Mouse (Mus musculus): Measurements from ENCODE around the gene Rgr. TPM values are rescaled to one million over a fixed set of nuclear protein-coding genes. Genes with fewer than 3 reads are reported as not detected.

Gene Rgr
- not detected in 2 replicates for polyA plus RNA-seq (2016; fragmentation: Nextera tagmentation; extraction: Ambion mirVana)

DNA sequence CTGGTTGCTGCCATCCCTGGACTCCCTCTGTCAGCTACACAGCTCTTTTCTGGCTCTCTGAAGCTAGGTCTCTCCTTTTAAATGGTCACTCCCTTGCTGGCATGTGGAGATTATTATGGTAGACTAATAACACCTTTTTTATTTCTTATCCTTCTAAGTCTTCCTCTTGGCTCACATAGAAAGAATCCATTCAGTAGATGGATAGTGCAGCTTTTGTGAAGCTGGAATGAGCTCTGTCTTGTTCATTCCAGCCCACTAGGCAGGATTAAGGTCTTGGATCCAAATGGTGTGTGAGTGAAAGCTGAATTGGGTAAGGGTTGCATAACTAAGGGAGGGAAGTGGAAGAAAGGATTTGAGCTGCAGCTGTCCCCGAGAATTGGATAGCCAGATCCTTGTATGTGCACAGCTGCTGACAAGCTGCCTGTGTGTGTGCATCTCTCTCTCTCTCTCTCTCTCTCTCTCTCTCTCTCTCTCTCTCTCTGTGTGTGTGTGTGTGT, at the start of gene Rgr:
Gene Rgr (minus strand): TSS at position 51 of the 497 bp plus-strand sequence.
- Histone ChIP-seq H3K4me2 (no peak within 1 kb of the TSS), H3K4me1 (replicated peaks) (no peaks in the 10 kb centered on the region), H3K27ac (no peak within 1 kb of the TSS), H3K9me3 (no peaks in the 10 kb centered on the region), H3K9ac (replicated peaks) (no peak within 1 kb of the TSS), H3K36me3 (no peaks in the 10 kb centered on the region), H3K27me3 (no peaks in the 10 kb centered on the region), H3K4me3 (replicated peaks) (no peak within 1 kb of the TSS)
- ATAC-seq (ENCODE audit: insufficient number of reproducible peaks, insufficient read depth, low FRiP score, low TSS enrichment, low read depth), result no peak
- WGBS, result 71% methylated on average over 1 of the region's 1 CpGs

DNA sequence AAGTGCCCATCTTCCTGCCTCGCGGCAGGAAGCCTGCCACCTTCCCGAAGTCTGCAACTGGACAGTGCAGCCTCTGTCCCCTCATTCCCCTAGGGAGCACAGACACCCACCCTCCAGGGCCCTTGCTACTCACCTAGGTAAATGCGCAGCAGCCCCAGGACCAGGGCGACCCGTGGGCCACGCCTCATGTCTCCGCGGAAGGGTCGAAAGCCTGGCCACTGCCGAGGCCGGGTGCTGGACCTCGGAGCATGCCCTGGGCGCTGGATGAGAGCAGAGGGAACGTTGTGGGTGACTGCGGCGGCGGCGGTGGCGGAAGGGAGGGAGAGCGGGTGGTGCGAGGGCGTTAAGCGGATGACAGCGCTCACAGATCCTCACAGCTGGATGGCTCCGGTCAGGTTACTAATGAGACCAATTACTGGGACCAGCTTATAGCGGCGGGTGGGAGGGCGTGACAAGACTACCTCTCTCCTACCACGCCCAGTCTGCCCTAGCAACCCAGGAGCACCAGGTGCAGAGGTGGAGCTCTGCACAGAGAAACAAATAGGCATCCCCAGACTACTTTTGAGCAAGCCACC, 49.3 kb upstream of the Rgr start, which contains the start of gene Cdhr1:
Gene Cdhr1 (minus strand): TSS at position 392 of the 575 bp plus-strand sequence.
- H3K9me3 ChIP-seq, result no peaks in the 10 kb centered on the region
- H3K27me3 ChIP-seq, result peaks cover 36% of the 10 kb centered on the region

DNA sequence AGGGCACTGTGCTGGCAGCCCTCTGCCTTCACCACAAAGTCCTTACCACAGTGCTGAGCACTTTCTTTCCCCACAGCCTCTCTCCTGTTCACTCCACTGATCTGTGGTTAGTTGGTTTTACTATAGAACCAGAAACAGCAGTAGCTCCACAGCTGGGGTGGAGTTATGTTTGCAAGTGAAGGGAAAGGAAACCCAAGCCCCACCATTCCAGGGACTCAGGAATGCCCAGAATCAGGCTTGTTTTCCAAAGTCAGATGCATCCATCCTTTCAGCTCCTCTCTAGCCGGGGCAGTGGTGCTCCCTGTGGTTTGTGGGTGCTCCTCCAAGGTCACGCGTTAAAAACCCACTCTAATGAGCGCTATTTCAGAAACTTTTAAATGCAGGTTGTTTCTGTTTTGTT, 46.8 kb upstream of the Rgr start:
- H3K4me2 ChIP-seq, result no peak overlapping the region
- no peak overlapping the region for H3K4me3 ChIP-seq (replicated peaks)
- WGBS, result 82% methylated on average over 4 of the region's 4 CpGs
- H3K27ac ChIP-seq, result no peak overlapping the region
- no peaks in the 10 kb centered on the region for H3K9me3 ChIP-seq
- H3K27me3 ChIP-seq, result peaks cover 36% of the 10 kb centered on the region
- H3K36me3 ChIP-seq, result no peaks in the 10 kb centered on the region
- peaks cover 9% of the 10 kb centered on the region; the same call in 1 of the 2 replicates for H3K4me1 ChIP-seq (replicated peaks)
- no peak for ATAC-seq (ENCODE audit: insufficient number of reproducible peaks, insufficient read depth, low FRiP score, low TSS enrichment, low read depth)
- no peak overlapping the region for H3K9ac ChIP-seq (replicated peaks)

More for the DNA sequence above, 49.3 kb upstream of the Rgr start, which contains the start of gene Cdhr1:
- WGBS, result under 1% methylated on average over 30 of the region's 30 CpGs
- peak within 1 kb of the TSS; percentile 33 for H3K4me3 ChIP-seq (replicated peaks)
- ATAC-seq (ENCODE audit: insufficient number of reproducible peaks, insufficient read depth, low FRiP score, low TSS enrichment, low read depth), result peak; percentile 63; the same call in 1 of the 2 replicates
- H3K36me3 ChIP-seq, result no peaks in the 10 kb centered on the region
- H3K9ac ChIP-seq (replicated peaks), result 0 out of 2 replicates have a peak within 1 kb of the TSS, but pooled peaks have one; percentile 37
- peak within 1 kb of the TSS; percentile 59 for H3K4me2 ChIP-seq
- no peak within 1 kb of the TSS for H3K27ac ChIP-seq
- H3K4me1 ChIP-seq (replicated peaks), result peaks cover 9% of the 10 kb centered on the region; the same call in 1 of the 2 replicates

DNA sequence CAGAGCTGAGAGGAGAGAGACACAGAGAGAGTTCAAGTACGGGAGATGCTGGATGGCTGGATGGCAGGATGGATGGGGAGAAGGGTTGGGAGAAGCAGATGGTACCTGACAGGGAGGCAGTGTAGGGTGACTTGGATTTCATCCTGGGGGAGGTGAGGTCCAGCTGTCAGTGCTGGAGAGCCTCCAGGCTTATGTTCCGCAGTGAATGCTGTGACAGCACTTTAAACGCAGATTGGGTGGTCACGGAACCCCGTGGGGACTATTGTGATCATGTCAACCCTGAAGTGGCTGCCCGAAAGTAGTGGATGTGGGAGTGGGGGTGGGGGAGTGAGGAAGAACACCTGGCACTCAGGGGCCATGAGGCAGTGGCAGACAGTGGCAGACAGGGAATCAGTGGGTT, 45.7 kb upstream of the Rgr start:
- 74% methylated on average over 6 of the region's 6 CpGs for WGBS
- Histone ChIP-seq H3K27me3 (peaks cover 34% of the 10 kb centered on the region), H3K27ac (no peak overlapping the region), H3K4me1 (replicated peaks) (peaks cover 9% of the 10 kb centered on the region; the same call in 1 of the 2 replicates), H3K9ac (replicated peaks) (no peak overlapping the region), H3K9me3 (no peaks in the 10 kb centered on the region), H3K36me3 (no peaks in the 10 kb centered on the region), H3K4me2 (no peak overlapping the region), H3K4me3 (replicated peaks) (no peak overlapping the region)
- ATAC-seq (ENCODE audit: insufficient number of reproducible peaks, insufficient read depth, low FRiP score, low TSS enrichment, low read depth), result no peak

DNA sequence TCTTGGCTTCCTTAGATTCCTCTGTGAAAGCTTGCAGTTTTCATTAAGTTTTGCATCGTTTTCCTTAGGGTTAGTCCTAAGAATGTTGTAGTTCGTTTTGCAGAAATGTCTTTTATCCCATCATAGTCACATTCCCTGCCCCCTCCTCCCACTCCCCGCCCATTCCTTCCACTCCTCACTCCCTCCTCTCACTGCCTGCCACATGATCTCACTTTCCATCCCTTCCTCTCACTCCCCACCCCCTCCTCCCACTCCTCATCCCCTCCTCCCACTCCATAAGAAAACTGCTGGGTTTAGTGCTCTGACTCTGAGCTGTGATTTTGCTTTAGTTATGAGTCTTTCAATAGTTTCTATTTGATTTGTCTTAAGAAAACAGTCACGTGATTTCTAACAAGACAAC, 35.0 kb upstream of the Rgr start:
- Histone ChIP-seq H3K9ac (replicated peaks) (no peak overlapping the region), H3K36me3 (no peaks in the 10 kb centered on the region), H3K27ac (no peak overlapping the region), H3K4me2 (no peak overlapping the region), H3K4me1 (replicated peaks) (no peaks in the 10 kb centered on the region), H3K9me3 (no peaks in the 10 kb centered on the region), H3K27me3 (no peaks in the 10 kb centered on the region), H3K4me3 (replicated peaks) (no peak overlapping the region)
- WGBS, result 39% methylated on average over 4 of the region's 4 CpGs
- ATAC-seq (ENCODE audit: insufficient number of reproducible peaks, insufficient read depth, low FRiP score, low TSS enrichment, low read depth), result no peak

DNA sequence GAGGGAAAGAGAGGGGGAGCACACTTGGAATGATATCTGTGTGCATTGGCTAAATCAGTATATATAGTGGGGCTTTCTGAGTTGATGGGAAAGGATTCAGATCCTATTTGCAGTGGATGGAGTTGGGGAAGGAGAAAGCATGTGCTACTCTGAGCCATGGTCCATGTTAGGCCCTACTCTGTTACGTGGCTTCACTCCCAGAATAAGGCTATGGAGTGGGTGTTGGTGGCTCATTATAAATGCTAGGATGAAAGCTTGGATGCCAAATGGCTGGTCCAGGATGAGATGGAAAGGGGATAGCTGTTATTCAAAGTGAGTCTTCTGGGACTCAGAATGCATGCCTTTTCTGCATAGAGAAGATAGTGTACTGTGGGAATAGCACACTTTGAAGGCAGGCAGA, 32.0 kb upstream of the Rgr start:
- Histone ChIP-seq H3K9me3 (no peaks in the 10 kb centered on the region), H3K4me3 (replicated peaks) (no peak overlapping the region), H3K36me3 (no peaks in the 10 kb centered on the region), H3K9ac (replicated peaks) (no peak overlapping the region), H3K27ac (no peak overlapping the region), H3K4me1 (replicated peaks) (no peaks in the 10 kb centered on the region), H3K27me3 (no peaks in the 10 kb centered on the region), H3K4me2 (no peak overlapping the region)
- ATAC-seq (ENCODE audit: insufficient number of reproducible peaks, insufficient read depth, low FRiP score, low TSS enrichment, low read depth), result no peak
- 95% methylated on average over 1 of the region's 1 CpGs for WGBS

DNA sequence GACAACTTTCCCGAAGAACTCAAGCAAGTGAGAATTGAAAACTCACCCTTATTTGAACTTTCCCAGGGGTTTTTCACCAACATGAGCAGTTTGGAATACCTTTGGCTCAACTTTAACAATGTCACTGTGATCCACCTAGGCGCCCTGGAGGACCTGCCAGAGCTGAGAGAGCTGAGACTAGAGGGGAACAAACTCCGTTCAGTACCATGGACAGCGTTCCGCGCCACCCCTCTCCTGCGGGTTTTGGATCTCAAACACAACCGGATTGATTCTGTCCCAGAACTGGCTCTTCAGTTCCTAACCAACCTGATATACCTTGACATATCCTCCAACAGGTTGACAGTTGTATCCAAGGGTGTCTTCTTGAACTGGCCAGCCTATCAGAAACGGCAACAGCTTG, 19.8 kb upstream of the Rgr start:
- Histone ChIP-seq H3K4me1 (replicated peaks) (no peaks in the 10 kb centered on the region), H3K9me3 (no peaks in the 10 kb centered on the region), H3K4me2 (no peak overlapping the region), H3K27ac (no peak overlapping the region), H3K9ac (replicated peaks) (no peak overlapping the region), H3K4me3 (replicated peaks) (no peak overlapping the region), H3K27me3 (no peaks in the 10 kb centered on the region), H3K36me3 (no peaks in the 10 kb centered on the region)
- ATAC-seq (ENCODE audit: insufficient number of reproducible peaks, insufficient read depth, low FRiP score, low TSS enrichment, low read depth), result no peak
- 17% methylated on average over 9 of the region's 9 CpGs for WGBS

DNA sequence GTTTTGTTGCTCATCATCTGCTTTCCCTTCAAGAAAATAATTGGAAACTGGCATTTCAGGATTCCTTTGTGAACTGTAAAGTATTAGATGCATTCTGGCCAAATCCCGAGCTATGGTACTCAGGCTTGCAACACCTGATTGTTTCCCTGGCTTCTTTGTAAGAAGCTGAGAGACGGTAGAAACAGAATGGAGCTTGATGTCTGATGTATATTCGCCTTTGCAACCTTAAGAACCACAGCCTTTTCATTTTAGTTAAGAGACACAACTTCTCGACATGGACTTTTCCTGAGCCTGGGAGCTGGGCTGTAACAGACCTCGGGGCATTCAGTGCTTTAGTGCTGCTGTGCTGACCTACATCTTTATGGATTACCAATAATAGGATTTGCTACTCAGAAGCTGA, 18.9 kb upstream of the Rgr start, which contains the start of gene Lrit2:
Gene Lrit2 (plus strand): TSS at position 301 of the 400 bp plus-strand sequence.
- 75% methylated on average over 5 of the region's 5 CpGs for WGBS
- Histone ChIP-seq H3K4me2 (no peak within 1 kb of the TSS), H3K27ac (no peak within 1 kb of the TSS), H3K4me1 (replicated peaks) (no peaks in the 10 kb centered on the region), H3K36me3 (no peaks in the 10 kb centered on the region), H3K9me3 (no peaks in the 10 kb centered on the region), H3K9ac (replicated peaks) (no peak within 1 kb of the TSS), H3K27me3 (no peaks in the 10 kb centered on the region), H3K4me3 (replicated peaks) (no peak within 1 kb of the TSS)
- no peak for ATAC-seq (ENCODE audit: insufficient number of reproducible peaks, insufficient read depth, low FRiP score, low TSS enrichment, low read depth)

DNA sequence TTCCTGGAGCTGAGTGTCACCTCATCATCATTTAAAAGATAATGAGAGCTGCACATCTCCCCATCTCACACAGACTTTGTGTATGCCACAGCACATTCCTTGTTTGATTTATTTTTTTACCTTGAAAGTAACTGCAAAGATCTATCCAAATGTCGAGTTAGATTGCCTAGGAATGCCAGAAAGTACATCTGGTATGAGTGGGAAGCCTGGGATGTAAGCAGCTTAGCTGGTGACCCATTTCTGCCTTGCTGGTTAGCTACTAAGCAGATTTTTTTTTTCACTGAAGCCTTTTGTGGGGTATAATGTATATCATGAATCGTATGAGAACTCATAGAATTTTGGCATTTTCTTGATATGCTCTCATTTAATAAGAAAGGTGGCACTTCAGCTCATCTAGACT, 17.9 kb upstream of the Rgr start:
- Histone ChIP-seq H3K4me3 (replicated peaks) (no peak overlapping the region), H3K4me2 (no peak overlapping the region), H3K4me1 (replicated peaks) (no peaks in the 10 kb centered on the region), H3K27me3 (no peaks in the 10 kb centered on the region), H3K27ac (no peak overlapping the region), H3K9me3 (no peaks in the 10 kb centered on the region), H3K9ac (replicated peaks) (no peak overlapping the region), H3K36me3 (no peaks in the 10 kb centered on the region)
- ATAC-seq (ENCODE audit: insufficient number of reproducible peaks, insufficient read depth, low FRiP score, low TSS enrichment, low read depth), result no peak
- 53% methylated on average over 2 of the region's 2 CpGs for WGBS

DNA sequence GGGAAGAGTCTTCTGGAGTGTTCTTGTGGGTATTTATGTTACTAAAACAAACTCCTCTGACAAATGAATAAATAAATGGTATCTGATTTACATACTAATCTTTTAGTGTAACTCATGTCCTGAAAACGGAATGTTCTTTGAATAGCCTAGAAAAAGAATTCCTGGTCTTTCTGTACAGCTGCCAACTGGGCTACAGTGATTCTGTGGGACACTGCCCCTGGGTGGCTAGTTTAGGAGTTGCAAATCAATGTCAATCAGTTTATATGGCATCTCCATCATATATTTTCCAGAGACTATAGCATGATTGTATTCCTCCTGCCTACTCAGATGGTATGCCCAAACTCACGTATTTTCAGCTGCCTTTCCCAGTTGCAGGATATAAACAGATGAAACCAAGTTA, 16.1 kb upstream of the Rgr start:
- 65% methylated on average over 2 of the region's 2 CpGs for WGBS
- no peak for ATAC-seq (ENCODE audit: insufficient number of reproducible peaks, insufficient read depth, low FRiP score, low TSS enrichment, low read depth)

DNA sequence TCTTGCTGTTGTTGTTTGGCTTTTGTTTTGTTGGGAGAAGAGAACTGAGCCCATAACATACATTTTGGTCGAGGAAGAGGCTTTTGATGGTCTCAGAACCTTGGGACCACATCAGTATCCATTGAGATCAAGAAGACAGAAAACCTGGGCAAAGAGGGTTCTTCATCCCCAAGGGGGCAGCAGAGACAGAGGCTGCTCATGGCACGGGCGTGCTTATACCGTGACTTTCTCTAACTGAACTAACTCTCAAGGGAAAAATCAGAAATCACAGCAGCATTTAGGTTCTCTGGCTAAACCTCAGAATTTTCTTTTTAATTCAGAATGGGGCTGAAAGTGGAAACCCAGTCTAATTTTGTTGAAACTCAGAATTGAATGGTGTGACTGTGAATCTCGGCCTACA, 14.3 kb downstream of the Rgr start:
- no peak overlapping the region for H3K27ac ChIP-seq
- no peaks in the 10 kb centered on the region for H3K9me3 ChIP-seq
- no peak overlapping the region for H3K4me2 ChIP-seq
- no peak overlapping the region for H3K4me3 ChIP-seq (replicated peaks)
- WGBS, result 54% methylated on average over 5 of the region's 5 CpGs
- no peaks in the 10 kb centered on the region for H3K27me3 ChIP-seq
- no peaks in the 10 kb centered on the region for H3K4me1 ChIP-seq (replicated peaks)
- H3K9ac ChIP-seq (replicated peaks), result no peak overlapping the region
- H3K36me3 ChIP-seq, result no peaks in the 10 kb centered on the region
- no peak for ATAC-seq (ENCODE audit: insufficient number of reproducible peaks, insufficient read depth, low FRiP score, low TSS enrichment, low read depth)

More for the DNA sequence above, 16.1 kb upstream of the Rgr start:
- no peaks in the 10 kb centered on the region for H3K27me3 ChIP-seq
- no peak overlapping the region for H3K9ac ChIP-seq (replicated peaks)
- no peak overlapping the region for H3K4me3 ChIP-seq (replicated peaks)
- no peaks in the 10 kb centered on the region for H3K36me3 ChIP-seq
- no peaks in the 10 kb centered on the region for H3K4me1 ChIP-seq (replicated peaks)
- no peak overlapping the region for H3K27ac ChIP-seq
- H3K9me3 ChIP-seq, result no peaks in the 10 kb centered on the region
- H3K4me2 ChIP-seq, result no peak overlapping the region

DNA sequence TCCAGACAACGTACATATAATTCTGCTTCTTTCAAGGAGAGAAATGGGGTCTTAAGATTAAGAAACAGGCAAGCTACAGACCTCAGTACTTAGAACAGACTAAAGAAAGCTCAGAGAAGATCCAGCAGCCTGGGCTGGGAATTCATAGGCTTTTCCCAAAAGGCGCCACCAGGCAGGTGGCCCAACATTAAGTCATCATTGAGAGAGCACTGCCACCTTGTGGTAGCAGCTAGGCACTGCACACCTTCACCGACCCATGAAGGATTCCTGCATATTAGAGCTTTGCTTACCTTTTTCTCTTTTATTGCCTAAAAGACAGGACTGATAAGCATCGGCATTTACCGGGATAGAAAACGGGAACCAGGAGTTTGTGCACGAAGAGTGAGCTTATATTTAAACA, 15.5 kb downstream of the Rgr start:
- H3K9ac ChIP-seq (replicated peaks), result no peak overlapping the region
- no peak overlapping the region for H3K4me2 ChIP-seq
- no peaks in the 10 kb centered on the region for H3K27me3 ChIP-seq
- WGBS, result 13% methylated on average over 7 of the region's 7 CpGs
- no peak overlapping the region for H3K27ac ChIP-seq
- H3K4me3 ChIP-seq (replicated peaks), result no peak overlapping the region
- no peaks in the 10 kb centered on the region for H3K4me1 ChIP-seq (replicated peaks)
- ATAC-seq (ENCODE audit: insufficient number of reproducible peaks, insufficient read depth, low FRiP score, low TSS enrichment, low read depth), result no peak
- no peaks in the 10 kb centered on the region for H3K9me3 ChIP-seq
- H3K36me3 ChIP-seq, result no peaks in the 10 kb centered on the region

All from limb, embryonic 12.5 days (tissue).